Mouse (Mus musculus) G1E-ER4 (cell line): ENCODE measurements around the gene Ramp1. TPM values are rescaled to one million over a fixed set of nuclear protein-coding genes. Genes with fewer than 3 reads are reported as not detected.

ENCODE experiments used
- GATA1 ChIP-seq: IDR thresholded peaks from one replicate; pipeline ENCODE4 v1.8.0; 2012; ENCODE audit warnings: low read length, inconsistent platforms
- polyA plus RNA-seq: library from polyadenylated mRNA; stranded (reverse); fragments of >175 nt; gene quantifications from 2 replicates; pipeline ENCODE4 v1.2.3, GENCODE M21; 2012

Gene Ramp1
- polyA plus RNA-seq, 1 experiment, result not detected

GRCm38 (mm10) chr1:91187786-91188640 is 8.4 kb downstream of the Ramp1 start:
- no peak for TF ChIP-seq GATA1

GRCm38 (mm10) chr1:91188851-91189460 is 9.3 kb downstream of the Ramp1 start:
- TF ChIP-seq GATA1, result no peak

- no peak for TF ChIP-seq GATA1
These were observed 12.6 kb downstream of the Ramp1 start for GRCm38 (mm10) chr1:91192184-91192583.

- TF ChIP-seq GATA1, result no peak
These were observed 13.6 kb downstream of the Ramp1 start for GRCm38 (mm10) chr1:91193242-91193641.

GRCm38 (mm10) chr1:91193680-91194079 is 14.1 kb downstream of the Ramp1 start:
- no peak for TF ChIP-seq GATA1

GRCm38 (mm10) chr1:91199793-91200192 is 20.2 kb downstream of the Ramp1 start:
- TF ChIP-seq GATA1, result no peak

- TF ChIP-seq GATA1, result no peak
These were observed 21.5 kb downstream of the Ramp1 start for GRCm38 (mm10) chr1:91201122-91201521.

GRCm38 (mm10) chr1:91204221-91204765 is 24.7 kb downstream of the Ramp1 start:
- TF ChIP-seq GATA1, result no peak

GRCm38 (mm10) chr1:91205651-91206050 is 26.0 kb downstream of the Ramp1 start:
- TF ChIP-seq GATA1, result no peak

GRCm38 (mm10) chr1:91206336-91206735 is 26.7 kb downstream of the Ramp1 start:
- no peak for TF ChIP-seq GATA1

- TF ChIP-seq GATA1, result no peak
These were observed 27.3 kb downstream of the Ramp1 start for GRCm38 (mm10) chr1:91206873-91207272.

GRCm38 (mm10) chr1:91207334-91208074 is 27.9 kb downstream of the Ramp1 start:
- no peak for TF ChIP-seq GATA1

- TF ChIP-seq GATA1, result no peak
These were observed 29.7 kb downstream of the Ramp1 start for GRCm38 (mm10) chr1:91209343-91209742.

- no peak for TF ChIP-seq GATA1
These were observed 30.2 kb downstream of the Ramp1 start for GRCm38 (mm10) chr1:91209785-91210184.

GRCm38 (mm10) chr1:91211099-91211498 is 31.5 kb downstream of the Ramp1 start:
- no peak for TF ChIP-seq GATA1

GRCm38 (mm10) chr1:91211591-91212008 is 32.0 kb downstream of the Ramp1 start:
- TF ChIP-seq GATA1, result no peak
